Mouse (Mus musculus): ENCODE measurements at regions not wholly inside any gene's neighbourhood (a gene's known extent, or its start where the extent isn't known, plus 50 kb on each side); places are given as distances from the start of the nearest gene placed in this dataset.

DNA sequence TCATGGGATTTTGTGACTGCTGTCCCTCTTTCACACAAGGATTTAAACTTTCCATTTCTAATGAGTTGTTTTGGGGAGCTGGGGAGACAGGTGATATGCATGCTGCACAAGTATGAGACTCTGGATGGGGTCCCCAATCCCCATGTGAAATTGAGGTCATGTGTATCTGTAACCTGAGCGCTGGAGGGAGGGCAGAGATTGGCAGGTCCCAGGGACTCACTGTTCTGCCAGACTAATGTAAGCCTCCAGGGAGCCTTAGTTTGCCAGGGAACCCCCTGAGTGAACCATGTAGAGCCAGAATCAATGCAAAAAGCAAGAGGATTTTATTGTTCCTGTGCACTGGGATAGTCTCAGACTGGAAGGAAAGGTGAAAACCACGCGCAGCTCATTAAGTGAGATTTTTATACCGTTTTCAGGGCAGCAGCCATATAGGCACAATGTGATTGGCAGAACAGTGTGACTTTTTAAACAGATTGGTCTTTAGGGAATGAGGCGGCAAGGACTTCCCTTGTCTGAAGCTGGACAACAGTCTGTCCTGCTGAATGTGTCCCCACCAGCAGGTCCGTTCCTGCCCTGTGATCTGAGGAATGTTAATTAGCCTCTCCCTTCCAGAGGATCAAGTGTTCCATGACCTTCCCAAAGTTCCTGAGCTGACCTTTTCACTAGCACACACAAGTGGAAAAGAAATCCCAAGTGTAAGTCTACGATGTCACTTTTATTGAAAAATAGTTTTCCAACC is 59.9 kb upstream of the Oxgr1 start:
- in situ Hi-C loops (cut with MboI), result no loop called here

DNA sequence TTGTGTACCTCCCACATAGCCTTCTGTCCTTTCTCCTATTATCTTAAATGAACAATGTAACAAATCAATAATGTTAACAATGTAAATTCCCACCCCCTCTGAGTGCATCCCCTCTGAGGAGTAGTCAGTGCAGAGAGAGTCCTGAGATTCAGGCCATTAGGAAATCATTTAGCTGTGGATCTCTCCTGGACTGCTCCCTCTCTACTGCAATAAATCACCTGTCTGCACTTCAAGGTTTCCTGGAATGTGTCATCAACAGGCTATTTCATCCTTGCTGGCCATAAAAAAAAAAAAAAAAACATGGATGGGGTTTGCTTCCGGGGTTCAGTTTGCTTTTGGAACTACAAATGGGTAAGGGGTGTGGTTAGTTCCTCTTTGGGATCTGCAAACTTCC is 60.5 kb upstream of the Oxgr1 start:
- in situ Hi-C loops (cut with MboI), result no loop called here

DNA sequence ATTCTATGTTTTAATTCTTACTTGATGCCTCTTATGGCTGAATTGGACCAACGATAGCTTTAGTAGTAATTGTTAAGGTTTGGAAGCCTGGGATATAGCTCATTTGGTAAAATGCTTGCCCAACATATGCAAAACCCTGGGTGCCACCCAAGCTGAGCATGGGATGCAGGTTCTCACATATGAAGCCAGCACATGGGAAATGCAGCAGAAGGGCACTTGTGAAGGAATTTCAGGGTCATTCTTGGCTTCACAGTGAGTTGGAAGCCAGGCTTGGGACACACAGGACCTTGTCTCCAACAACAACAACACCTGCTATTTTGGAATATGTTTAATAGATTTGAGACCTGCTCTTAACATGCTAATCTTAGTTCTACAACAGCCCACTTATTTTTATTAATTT is 67.6 kb upstream of the Oxgr1 start:
- in situ Hi-C loops (cut with MboI), result no loop called here

DNA sequence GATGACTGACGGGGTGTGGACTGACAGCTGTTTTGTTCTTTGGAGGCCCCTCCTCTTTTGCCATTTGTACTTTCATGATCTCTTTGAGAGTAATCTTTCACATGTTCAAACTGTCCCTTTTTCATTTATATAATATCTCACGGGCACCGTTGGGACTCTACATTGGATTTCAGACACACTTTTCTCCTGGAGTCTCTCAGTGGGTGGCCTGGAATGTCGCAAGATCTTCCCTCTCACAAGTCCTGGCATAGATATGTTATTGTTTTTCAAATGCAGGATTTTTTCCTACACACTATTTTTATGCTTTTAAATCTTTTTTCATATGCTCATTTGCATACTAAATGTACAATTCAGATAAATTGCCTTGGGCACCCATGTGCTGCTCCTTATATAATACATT is 71.1 kb upstream of the Oxgr1 start:
- in situ Hi-C loops (cut with MboI), result no loop called here

DNA sequence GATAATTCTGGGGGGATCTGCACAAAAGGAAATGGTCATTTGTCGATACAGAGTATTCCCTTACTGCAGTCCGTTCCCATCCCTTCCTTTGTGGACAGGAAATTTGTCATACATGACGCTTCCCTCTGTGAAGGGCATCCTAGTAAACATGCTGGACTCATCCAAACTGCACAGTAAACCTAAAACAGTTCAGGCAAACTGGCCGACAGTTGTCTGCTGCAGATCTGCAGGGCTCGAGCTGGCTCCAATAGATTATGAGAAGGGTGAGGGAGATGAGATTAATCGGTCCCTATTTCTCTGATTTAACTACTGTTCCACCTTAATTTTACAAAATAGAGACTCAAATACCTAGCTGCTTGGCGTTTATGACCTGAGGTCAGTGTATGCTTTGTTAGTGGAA is 76.3 kb upstream of the Oxgr1 start:
- in situ Hi-C loops (cut with MboI), result no loop called here

DNA sequence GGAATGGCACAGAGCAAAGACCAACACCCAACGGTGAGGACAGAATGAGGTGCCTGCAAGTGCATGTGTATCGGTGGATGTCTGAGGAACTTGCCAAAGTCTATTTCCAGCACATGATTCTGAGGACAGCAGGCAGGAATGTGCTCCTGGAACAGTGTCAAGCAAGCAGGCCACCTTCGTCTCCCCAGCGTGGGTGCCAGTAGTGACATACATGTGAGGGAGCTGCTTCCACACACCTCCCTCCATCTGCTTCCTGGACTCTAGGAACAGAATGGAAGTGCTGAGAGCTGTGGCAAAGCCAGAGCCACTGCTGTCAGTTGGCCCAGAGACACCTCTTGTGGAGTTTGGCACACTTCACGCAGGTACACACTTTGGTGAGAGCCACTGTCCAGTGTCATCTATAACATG is 76.9 kb upstream of the Oxgr1 start:
- in situ Hi-C loops (cut with MboI), result no loop called here

DNA sequence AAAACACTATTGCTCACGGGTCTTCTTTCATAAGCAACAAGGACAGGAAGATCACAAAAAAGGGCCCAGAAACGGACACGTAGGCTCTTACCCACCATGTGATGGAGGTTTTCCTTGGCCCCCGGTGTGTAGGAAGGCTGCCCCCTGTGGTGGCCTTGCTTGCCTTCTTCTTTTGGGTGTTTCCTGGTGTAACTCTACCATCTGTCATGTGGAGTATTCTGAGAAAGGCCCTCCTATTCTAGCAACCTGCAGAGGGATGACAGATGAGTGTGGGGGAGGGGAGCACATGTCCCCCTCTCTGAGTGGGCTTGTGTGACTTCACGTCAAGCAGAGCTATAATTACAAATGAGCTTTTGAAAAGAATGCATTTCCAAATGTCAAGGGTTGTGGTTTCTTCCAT is 77.3 kb upstream of the Oxgr1 start:
- in situ Hi-C loops (cut with MboI), result no loop called here

DNA sequence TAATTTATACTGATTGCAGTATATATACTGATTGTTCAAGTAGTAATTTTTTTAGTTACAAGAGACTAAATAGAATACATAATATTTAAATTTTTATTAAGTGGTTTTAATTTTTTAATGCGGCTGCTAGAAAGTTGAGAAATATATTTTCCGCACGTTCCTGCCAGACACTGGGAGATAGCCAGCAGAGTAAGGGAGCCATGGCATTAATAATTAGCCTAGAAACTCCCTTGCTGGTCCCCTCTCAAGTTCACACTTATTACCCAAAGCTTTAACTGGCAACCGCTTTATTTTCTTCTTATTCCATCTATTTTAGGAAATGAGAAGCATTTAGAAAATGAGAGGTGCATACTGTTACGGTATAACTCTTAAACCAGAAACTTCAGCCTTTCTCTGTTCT is 78.0 kb upstream of the Oxgr1 start:
- in situ Hi-C loops (cut with MboI), result no loop called here

DNA sequence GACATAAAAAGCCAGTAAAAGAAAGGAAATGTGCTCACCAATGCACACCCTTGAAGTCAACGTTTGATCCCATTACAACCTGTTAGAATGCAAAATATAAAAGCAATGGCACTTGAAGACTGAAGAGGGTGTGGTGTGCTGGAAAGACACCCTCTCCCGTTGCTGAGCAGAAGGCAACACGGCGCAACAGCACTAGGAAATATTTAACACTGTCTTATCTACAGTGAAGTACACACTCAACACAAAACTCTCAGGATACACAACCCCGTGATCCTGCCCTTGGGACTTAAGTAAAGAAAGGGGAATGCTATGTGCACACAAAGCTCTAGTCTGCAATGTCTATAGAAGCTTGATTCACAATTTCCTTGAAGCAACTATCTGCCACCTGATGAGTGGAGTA is 83.1 kb upstream of the Oxgr1 start:
- in situ Hi-C loops (cut with MboI), result loop anchor here (25.0 kb wide), 1 partner anchor 262 kb away; no protein-coding TSS in a partner anchor

DNA sequence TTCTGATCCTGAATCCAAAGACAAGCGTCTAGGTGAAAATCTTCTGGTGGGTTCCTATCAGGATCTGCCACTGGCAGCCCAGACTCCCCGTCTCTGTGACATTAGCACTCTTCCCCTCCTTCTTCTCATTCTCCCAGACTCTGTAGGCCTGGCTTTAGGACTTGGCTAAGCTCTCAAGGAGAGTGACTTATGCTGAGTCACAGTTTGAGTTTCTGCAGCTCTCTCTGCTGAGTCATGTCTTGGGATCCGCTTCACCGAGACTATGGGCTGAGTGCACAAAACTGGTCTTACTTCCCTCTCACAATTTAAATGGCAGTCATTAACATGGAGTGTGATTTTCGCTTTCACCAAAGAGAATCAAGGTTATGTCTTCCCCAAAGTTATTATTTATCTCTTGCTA is 85.2 kb upstream of the Oxgr1 start:
- in situ Hi-C loops (cut with MboI), result loop anchor here (25.0 kb wide), 1 partner anchor 260 kb away; no protein-coding TSS in a partner anchor

DNA sequence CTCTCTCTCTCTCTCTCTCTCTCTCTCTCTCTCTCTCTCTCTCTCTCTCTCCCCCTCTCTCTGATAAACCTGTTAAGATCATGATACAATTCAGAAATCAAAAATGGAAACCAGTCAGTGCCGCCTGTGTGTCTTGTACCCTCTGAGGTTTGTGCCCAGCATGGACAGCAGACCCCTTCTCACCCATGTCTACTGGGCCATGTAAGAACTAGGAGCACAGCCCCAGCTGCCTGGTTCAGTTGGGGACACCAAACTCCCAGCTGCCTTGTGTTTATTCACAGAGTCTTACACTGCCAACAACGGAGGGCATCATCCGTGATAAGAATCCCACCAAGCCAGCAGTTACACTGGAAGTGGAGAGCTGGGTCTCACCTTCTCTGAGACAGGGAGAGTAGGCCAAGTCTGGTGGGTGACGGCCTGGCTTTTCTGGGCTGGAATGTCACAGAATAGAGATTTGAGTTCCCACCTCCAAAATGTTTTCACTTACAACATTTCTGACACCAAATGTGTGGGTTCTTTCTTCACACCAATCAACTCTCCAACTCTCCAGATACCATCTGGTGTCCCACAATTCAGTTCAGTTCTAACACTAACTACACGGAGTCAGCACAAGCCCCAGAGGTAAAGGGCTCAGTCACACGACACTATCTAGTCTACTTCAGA is 92.2 kb upstream of the Oxgr1 start:
- in situ Hi-C loops (cut with MboI), result loop anchor here (25.0 kb wide), 1 partner anchor 253 kb away; no protein-coding TSS in a partner anchor

DNA sequence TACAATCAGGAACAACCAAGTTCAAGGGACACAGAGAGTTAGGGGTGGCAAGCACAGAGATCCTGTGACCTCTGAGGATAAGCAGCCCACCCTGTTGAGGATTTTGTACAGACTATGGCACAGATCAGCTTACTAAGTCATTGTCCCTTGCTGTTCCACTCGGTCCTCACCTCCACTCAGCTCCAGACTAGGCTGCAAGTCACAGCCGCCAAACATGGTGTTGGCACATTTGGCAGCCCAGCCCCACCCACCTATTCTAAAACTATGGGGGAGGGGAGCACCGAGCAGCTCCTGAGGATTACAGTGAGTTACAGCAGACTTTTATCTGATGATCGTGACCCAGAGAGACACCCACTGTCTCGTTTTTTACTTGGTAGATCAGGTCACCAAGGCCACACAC is 93.0 kb upstream of the Oxgr1 start:
- in situ Hi-C loops (cut with MboI), result loop anchor here (25.0 kb wide), 1 partner anchor 252 kb away; no protein-coding TSS in a partner anchor

DNA sequence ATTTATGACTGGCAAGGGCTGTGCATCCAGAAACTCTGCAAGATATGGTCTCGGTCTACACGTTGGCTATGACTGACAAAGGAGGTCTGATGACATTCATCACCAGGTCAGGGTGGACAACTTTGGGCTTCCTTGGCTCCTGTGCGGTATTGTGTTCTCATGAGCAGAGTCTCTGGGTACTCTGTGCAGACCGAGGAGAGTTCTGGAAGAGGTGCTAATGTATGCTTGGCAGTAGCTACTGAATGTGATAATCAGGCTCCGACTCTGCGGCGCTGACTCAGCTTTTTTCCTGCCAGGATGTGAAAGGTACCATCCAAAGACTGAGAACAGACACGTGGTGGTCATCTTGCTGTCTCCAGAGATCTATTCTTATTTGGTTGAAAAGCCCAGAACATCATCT is 94.5 kb upstream of the Oxgr1 start:
- in situ Hi-C loops (cut with MboI), result loop anchor here (25.0 kb wide), 1 partner anchor 251 kb away; no protein-coding TSS in a partner anchor

DNA sequence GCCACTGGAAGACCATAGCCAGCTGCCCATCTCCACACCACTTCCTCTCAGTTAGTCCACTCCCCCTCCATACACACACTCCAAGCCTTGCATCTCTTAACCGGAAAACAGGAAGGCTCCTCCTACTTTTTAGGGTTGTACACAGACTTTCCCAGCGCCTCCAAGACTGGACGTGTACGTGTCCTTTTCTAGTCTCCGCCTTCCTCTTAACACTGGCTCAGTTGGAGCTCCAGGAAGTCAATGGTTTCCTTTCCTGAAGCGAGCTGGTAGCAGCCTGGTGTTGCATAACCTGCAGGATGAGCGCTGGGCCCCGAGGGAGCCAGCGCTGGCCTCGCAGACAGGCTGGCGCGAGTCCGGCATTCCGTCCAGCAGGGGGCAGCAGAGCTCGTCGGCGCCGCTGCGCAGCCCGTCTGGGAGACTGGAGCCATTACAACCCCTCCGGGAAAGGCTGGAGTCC is 95.5 kb upstream of the Oxgr1 start:
- in situ Hi-C loops (cut with MboI), result loop anchor here (25.0 kb wide), 1 partner anchor 250 kb away; no protein-coding TSS in a partner anchor

DNA sequence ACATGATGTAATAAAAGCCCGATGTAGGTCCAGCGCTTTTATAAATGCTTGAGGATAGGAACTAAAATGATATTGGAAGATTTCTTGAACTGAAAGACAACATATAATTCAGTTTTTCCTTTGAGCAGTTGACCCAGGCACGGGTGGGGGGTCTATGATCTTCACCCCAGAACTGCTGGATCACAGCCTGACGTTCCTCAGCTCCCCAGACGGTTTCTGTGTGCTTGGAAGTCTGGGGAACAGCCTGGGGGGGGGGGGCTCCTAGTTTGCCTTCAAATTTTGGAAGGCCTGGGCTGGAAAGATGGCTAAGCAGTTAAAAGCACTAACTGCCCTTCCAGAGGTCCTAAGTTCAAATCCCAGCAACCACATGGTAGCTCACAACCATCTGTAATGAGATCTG is 96.3 kb upstream of the Oxgr1 start:
- in situ Hi-C loops (cut with MboI), result loop anchor here (25.0 kb wide), 1 partner anchor 249 kb away; no protein-coding TSS in a partner anchor

DNA sequence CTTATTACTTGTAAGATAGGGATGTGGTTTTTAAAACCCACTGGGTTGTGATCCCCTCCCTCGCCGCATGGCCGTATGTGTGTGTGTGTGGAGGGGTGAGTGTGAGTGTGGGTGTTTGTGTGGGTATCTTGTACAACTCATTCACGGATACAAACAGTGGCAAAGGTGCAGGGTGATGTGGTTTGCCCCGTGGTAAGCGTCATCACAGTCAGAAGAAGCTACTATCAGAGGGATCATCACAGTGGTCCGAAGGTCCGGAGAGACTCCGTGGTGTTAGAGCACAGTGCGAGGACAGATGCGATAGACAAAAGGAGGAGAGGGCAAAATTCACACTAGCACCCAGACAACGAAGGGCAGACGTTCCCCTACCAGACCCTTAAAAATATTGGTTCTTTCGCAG is 97.0 kb upstream of the Oxgr1 start:
- in situ Hi-C loops (cut with MboI), result loop anchor here (25.0 kb wide), 1 partner anchor 248 kb away; no protein-coding TSS in a partner anchor

DNA sequence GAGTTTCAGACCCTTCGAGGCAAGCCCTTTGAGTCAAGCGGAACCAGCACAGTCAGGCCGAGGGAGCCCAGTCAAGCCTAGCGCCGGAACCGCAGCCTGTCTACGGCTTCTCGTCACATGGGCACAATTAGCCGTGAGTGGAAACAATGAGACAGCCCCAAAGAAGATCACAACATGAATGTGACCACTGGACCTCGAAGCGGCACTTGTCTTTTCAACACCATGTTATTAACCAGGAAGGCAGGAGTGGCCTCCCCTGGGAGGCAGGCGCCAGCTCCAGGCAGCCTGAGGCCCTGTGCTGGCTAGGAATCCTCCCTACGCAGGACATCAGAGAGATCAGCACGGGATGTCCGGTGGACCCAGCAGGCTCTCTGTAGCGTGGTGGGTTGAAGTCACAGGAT is 97.4 kb upstream of the Oxgr1 start:
- in situ Hi-C loops (cut with MboI), result loop anchor here (25.0 kb wide), 1 partner anchor 248 kb away; no protein-coding TSS in a partner anchor

DNA sequence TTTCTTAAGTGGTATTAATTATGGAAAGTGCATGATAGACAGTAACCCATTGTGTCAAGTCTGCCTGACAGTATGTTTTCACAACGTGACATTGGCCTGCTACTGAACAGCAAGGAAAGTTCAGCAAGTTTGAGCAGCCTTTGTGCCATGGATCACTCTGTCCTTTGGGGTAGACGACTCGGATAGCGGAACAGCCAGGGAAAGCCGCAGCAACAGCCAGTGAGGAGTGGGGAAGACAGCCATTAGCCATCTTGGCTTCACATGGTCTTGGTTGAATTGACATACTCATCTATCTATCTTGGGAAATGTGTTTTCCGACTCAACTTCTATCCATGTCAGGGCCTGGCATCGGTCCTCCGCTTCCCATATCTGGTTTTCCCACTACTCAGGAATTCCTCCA is 98.0 kb upstream of the Oxgr1 start:
- in situ Hi-C loops (cut with MboI), result loop anchor here (25.0 kb wide), 1 partner anchor 247 kb away; no protein-coding TSS in a partner anchor

DNA sequence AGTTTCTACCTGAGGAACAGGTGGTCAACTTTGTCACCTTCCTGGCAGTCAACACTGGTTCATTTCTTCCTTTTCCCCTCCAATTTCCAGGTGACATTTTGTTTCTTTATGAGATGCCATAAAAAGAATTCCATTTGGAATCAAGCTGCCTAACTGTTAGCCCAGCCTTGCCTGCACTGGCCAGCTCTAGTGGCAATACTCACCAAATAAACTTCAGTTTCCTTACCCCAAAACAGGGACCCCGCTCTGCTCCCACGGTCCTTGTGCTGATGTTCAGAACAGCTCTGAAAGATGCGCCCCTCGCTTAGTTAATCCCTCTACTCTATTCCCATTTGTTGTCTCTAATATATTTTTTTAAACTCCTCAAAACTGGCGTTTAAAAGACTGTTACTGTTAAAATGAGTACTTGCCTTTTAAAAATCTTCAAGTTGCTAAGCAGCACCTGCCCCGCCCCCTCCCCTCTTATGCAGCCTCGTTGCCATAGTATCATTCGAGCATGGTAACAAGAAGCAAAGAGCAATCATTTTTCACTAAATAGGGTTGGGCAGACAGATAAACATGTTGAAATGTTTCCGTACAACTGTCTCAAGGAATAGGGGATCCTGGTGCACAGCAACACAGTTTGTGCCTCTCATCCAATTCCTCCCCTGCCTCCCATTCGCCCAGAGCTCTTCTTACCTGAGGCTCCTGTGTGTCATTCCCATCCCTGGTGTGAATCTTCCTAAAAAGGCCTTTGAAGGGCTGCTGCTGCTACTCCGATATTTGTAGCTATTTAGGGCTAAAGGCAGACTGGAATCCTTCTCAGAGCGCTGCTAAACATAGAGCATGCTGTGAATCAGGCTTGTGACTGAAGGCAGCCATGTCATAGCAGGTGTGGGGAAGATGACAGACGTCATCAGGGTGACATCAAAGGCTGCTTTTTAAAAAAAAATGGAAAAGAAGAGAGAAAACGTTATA is 98.8 kb upstream of the Oxgr1 start:
- in situ Hi-C loops (cut with MboI), result loop anchor here (25.0 kb wide), 1 partner anchor 246 kb away; no protein-coding TSS in a partner anchor

DNA sequence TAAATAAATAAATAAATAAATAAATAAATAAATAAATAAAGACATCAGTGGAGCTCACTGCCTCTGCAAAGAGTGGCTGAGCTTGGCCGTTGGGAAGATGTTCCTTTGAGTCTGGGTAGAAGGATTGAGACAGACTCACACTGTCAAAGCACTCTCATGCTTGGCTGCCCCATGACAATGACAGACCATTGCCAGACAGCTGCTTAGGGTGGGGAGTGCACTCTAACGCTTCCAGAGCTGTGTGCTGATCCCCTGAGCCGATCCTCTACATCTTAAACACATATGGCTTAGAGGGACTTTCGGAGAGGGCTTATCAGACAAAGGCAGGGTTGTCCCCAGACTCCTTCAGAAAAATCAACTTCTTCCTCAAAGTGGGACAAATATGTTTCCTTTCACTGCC is 100.0 kb upstream of the Oxgr1 start:
- in situ Hi-C loops (cut with MboI), result loop anchor here (25.0 kb wide), 1 partner anchor 245 kb away; no protein-coding TSS in a partner anchor

DNA sequence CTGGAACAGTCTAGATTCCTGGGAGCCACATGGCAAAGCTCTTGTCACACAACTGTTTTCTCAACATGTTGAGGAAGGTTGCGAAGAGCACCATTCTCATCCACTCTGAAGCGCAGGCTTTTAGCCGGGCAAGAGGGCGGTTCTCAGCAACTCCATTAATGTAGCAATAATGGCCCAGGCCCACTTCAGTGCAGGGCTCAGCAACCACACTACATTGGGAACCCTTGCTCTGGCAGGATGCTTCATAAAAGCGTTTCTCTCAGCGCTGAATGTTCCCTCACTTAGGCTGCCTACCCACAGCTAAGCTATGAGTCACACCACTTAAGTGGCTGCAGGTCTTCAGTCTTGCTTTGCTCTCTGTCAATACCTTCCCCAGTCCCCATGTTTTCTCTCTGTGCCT is 102.2 kb upstream of the Oxgr1 start:
- in situ Hi-C loops (cut with MboI), result loop anchor here (25.0 kb wide), 1 partner anchor 243 kb away; no protein-coding TSS in a partner anchor

All from mature B cell (primary cell).